Mouse (Mus musculus): ENCODE results near the gene Hoxa13. TPM values are rescaled to one million over a fixed set of nuclear protein-coding genes. Genes with fewer than 3 reads are reported as not detected.
A peak's percentile ranks its signal among the peaks of the same experiment; 100 is the strongest.

Gene Hoxa13
- polyA plus RNA-seq, 1 experiment from 2014 or later, result 11.1 TPM

GRCm38 (mm10) chr6:52234428-52235140 lies 26.1 kb downstream of the Hoxa13 start:
- under 1% methylated on average over 68 of the region's 68 CpGs for WGBS
- DNase-seq (ENCODE audit: low spot score), result peak; percentile 88
- peak overlapping the region; percentile 90 for H3K4me3 ChIP-seq
- peak overlapping the region; percentile 99 for H3K27ac ChIP-seq
- H3K9me3 ChIP-seq (replicated peaks), result no peaks in the 10 kb centered on the region
- H3K27me3 ChIP-seq (ENCODE audit: low read depth, poor library complexity, severe bottlenecking), result peaks cover 56% of the 10 kb centered on the region
- H3K36me3 ChIP-seq, result peaks cover 69% of the 10 kb centered on the region
- H3K4me1 ChIP-seq, result peaks cover 32% of the 10 kb centered on the region

- H3K27ac ChIP-seq, result peak overlapping the region; percentile 99
- peaks cover 77% of the 10 kb centered on the region for H3K36me3 ChIP-seq
- peak overlapping the region; percentile 90 for H3K4me3 ChIP-seq
- peak; percentile 77 for DNase-seq (ENCODE audit: low spot score)
- under 1% methylated on average over 70 of the region's 70 CpGs for WGBS
- peaks cover 57% of the 10 kb centered on the region for H3K27me3 ChIP-seq (ENCODE audit: low read depth, poor library complexity, severe bottlenecking)
- peaks cover 32% of the 10 kb centered on the region for H3K4me1 ChIP-seq
- H3K9me3 ChIP-seq (replicated peaks), result no peaks in the 10 kb centered on the region
Measured at GRCm38 (mm10) chr6:52233546-52234427, 26.9 kb downstream of the Hoxa13 start.

GRCm38 (mm10) chr6:52232984-52233545 lies 27.6 kb downstream of the Hoxa13 start:
- no peaks in the 10 kb centered on the region for H3K9me3 ChIP-seq (replicated peaks)
- peak overlapping the region; percentile 90 for H3K4me3 ChIP-seq
- H3K27ac ChIP-seq, result peak overlapping the region; percentile 99
- H3K27me3 ChIP-seq (ENCODE audit: low read depth, poor library complexity, severe bottlenecking), result peaks cover 55% of the 10 kb centered on the region
- H3K36me3 ChIP-seq, result peaks cover 76% of the 10 kb centered on the region
- peaks cover 32% of the 10 kb centered on the region for H3K4me1 ChIP-seq
- no peak for DNase-seq (ENCODE audit: low spot score)
- WGBS, result under 1% methylated on average over 23 of the region's 23 CpGs

GRCm38 (mm10) chr6:52232568-52232965 lies 28.1 kb downstream of the Hoxa13 start:
- peaks cover 71% of the 10 kb centered on the region for H3K36me3 ChIP-seq
- H3K27ac ChIP-seq, result peak overlapping the region; percentile 99
- under 1% methylated on average over 18 of the region's 18 CpGs for WGBS
- H3K27me3 ChIP-seq (ENCODE audit: low read depth, poor library complexity, severe bottlenecking), result peaks cover 51% of the 10 kb centered on the region
- peak; percentile 70 for DNase-seq (ENCODE audit: low spot score)
- H3K4me1 ChIP-seq, result peaks cover 32% of the 10 kb centered on the region
- peak overlapping the region; percentile 90 for H3K4me3 ChIP-seq
- no peaks in the 10 kb centered on the region for H3K9me3 ChIP-seq (replicated peaks)

GRCm38 (mm10) chr6:52231885-52232567 lies 28.7 kb downstream of the Hoxa13 start:
- Histone ChIP-seq H3K4me3 (peak overlapping the region; percentile 90), H3K36me3 (peaks cover 69% of the 10 kb centered on the region), H3K27me3 (ENCODE audit: low read depth, poor library complexity, severe bottlenecking) (peaks cover 47% of the 10 kb centered on the region), H3K4me1 (peaks cover 34% of the 10 kb centered on the region), H3K27ac (peak overlapping the region; percentile 99), H3K9me3 (replicated peaks) (no peaks in the 10 kb centered on the region)
- under 1% methylated on average over 18 of the region's 18 CpGs for WGBS
- no peak for DNase-seq (ENCODE audit: low spot score)

- peaks cover 40% of the 10 kb centered on the region for H3K27me3 ChIP-seq (ENCODE audit: low read depth, poor library complexity, severe bottlenecking)
- H3K4me3 ChIP-seq, result peak within 1 kb of the TSS; percentile 90
- peaks cover 58% of the 10 kb centered on the region for H3K36me3 ChIP-seq
- H3K27ac ChIP-seq, result peak within 1 kb of the TSS; percentile 99
- peak; percentile 93 for DNase-seq (ENCODE audit: low spot score)
- H3K4me1 ChIP-seq, result peaks cover 26% of the 10 kb centered on the region
- under 1% methylated on average over 28 of the region's 36 CpGs for WGBS
- H3K9me3 ChIP-seq (replicated peaks), result no peaks in the 10 kb centered on the region
Measured at GRCm38 (mm10) chr6:52230516-52231165, 30.0 kb downstream of the Hoxa13 start, which contains the start of gene Hoxa9. Gene Hoxa9 (minus strand): TSS chr6:52231089.

GRCm38 (mm10) chr6:52229558-52230416 lies 30.9 kb downstream of the Hoxa13 start:
- H3K4me1 ChIP-seq, result peaks cover 22% of the 10 kb centered on the region
- H3K36me3 ChIP-seq, result peaks cover 66% of the 10 kb centered on the region
- H3K9me3 ChIP-seq (replicated peaks), result no peaks in the 10 kb centered on the region
- H3K27me3 ChIP-seq (ENCODE audit: low read depth, poor library complexity, severe bottlenecking), result peaks cover 40% of the 10 kb centered on the region
- peak overlapping the region; percentile 90 for H3K4me3 ChIP-seq
- no peak for DNase-seq (ENCODE audit: low spot score)
- under 1% methylated on average over 44 of the region's 44 CpGs for WGBS
- H3K27ac ChIP-seq, result peak overlapping the region; percentile 99

- under 1% methylated on average over 38 of the region's 38 CpGs for WGBS
- no peak for DNase-seq (ENCODE audit: low spot score)
- peaks cover 30% of the 10 kb centered on the region for H3K27me3 ChIP-seq (ENCODE audit: low read depth, poor library complexity, severe bottlenecking)
Measured at GRCm38 (mm10) chr6:52228475-52229465, 31.9 kb downstream of the Hoxa13 start.

GRCm38 (mm10) chr6:52227470-52228222 lies 33.0 kb downstream of the Hoxa13 start:
- H3K4me1 ChIP-seq, result peaks cover 12% of the 10 kb centered on the region
- H3K4me3 ChIP-seq, result peak overlapping the region; percentile 90
- peak overlapping the region; percentile 99 for H3K27ac ChIP-seq
- DNase-seq (ENCODE audit: low spot score), result no peak
- peaks cover 66% of the 10 kb centered on the region for H3K36me3 ChIP-seq
- no peaks in the 10 kb centered on the region for H3K9me3 ChIP-seq (replicated peaks)
- peaks cover 25% of the 10 kb centered on the region for H3K27me3 ChIP-seq (ENCODE audit: low read depth, poor library complexity, severe bottlenecking)
- under 1% methylated on average over 11 of the region's 11 CpGs for WGBS

More at GRCm38 (mm10) chr6:52228475-52229465, 31.9 kb downstream of the Hoxa13 start:
- H3K9me3 ChIP-seq (replicated peaks), result no peaks in the 10 kb centered on the region
- peak overlapping the region; percentile 99 for H3K27ac ChIP-seq
- peaks cover 66% of the 10 kb centered on the region for H3K36me3 ChIP-seq
- peaks cover 13% of the 10 kb centered on the region for H3K4me1 ChIP-seq
- peak overlapping the region; percentile 90 for H3K4me3 ChIP-seq
